Mouse (Mus musculus) olfactory bulb, adult 2 months (tissue): Measurements from ENCODE around the gene Pif1. TPM values are rescaled to one million over a fixed set of nuclear protein-coding genes. Genes with fewer than 3 reads are reported as not detected.

Experiments used
- H3K27ac ChIP-seq: fragments of 200-500 bp; 2 replicates; pipeline ENCODE4 v1.5.1; 2012; ENCODE audit warnings: low read depth, low read length; ENCODE audit not compliant: insufficient read depth
- H3K4me1 ChIP-seq: fragments of 200-500 bp; 2 replicates; pipeline ENCODE4 v1.6.1; 2012; ENCODE audit warnings: low read length; ENCODE audit not compliant: control insufficient read depth, insufficient read depth
- H3K4me3 ChIP-seq: fragments of 200-500 bp; 2 replicates; pipeline ENCODE4 v1.5.1; 2012; ENCODE audit warnings: mild to moderate bottlenecking, low read depth, low read length, moderate library complexity; ENCODE audit not compliant: insufficient read depth
- CTCF ChIP-seq: fragments of 200-500 bp; IDR thresholded peaks from 2 replicates; pipeline ENCODE4 v1.5.1; 2012; ENCODE audit warnings: low read depth, mild to moderate bottlenecking, low read length, moderate library complexity; ENCODE audit not compliant: insufficient read depth
- POLR2A ChIP-seq: fragments of 200-500 bp; IDR thresholded peaks from 2 replicates; pipeline ENCODE4 v1.6.1; 2012; ENCODE audit warnings: mild to moderate bottlenecking, low read depth, low read length, moderate library complexity; ENCODE audit not compliant: insufficient read depth
- WGBS: fragments of 180-500 bp; shearing (Covaris S2); methylation state at CpG from one replicate; pipeline ENCODE4 v1.1.7; 2018; 5-methylcytosine and 5-hydroxymethylcytosine counted together
- polyA plus RNA-seq: library from polyadenylated mRNA; stranded (reverse); fragments of >200 nt; gene quantifications from 2 replicates; pipeline ENCODE4 v1.2.4, GENCODE M21; 2012; ENCODE audit warnings: low replicate concordance; ENCODE audit not compliant: missing spikeins, insufficient read depth, insufficient read length

Pif1 gene
- polyA plus RNA-seq, 1 experiment = not detected

DNA sequence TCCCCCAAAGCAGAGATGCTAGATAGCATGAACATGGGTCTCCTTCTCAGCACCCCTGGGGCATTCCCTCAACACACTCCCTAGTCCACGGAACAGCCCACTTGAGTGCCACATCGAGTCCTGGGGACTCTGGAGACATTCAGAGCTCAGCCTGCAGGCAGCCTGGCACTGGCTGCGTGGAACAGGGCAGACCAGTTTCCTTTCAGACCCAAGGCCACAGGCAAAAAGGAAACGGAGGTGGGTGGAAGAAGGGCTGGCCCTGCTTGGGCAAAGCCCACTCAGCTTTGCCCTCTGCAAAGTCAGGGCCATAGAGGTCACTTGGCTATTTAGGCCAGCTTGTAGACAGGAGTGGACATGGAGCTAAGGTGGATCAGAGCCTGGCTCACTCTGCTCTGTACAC is 39.1 kb upstream of the Pif1 start:
- 68% methylated on average over 4 of the region's 4 CpGs for WGBS
- peaks cover 31% of the 10 kb centered on the region for H3K4me1 ChIP-seq
- H3K27ac ChIP-seq = no peak overlapping the region
- no peak overlapping the region for H3K4me3 ChIP-seq
- TF ChIP-seq POLR2A (no peak), CTCF (no peak)

DNA sequence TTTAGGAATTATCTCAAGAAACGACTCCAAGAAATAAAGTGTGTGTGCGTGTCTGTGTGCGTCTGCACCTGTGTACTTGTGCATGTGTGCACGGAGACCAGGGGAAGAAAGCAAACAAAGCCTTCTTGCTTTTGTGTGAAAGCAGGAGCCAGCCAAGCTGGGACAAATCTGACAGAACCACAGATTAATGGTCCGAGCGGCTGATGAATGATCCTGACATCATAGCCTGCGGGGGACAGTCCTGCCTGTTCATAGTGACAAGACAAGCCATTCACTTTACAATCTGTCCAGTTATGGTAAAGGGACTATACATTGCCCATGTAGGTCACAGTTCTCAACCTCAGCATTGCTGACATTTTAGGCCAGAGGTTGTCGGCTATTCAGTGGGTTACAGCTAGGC is 38.6 kb upstream of the Pif1 start:
- WGBS = 78% methylated on average over 8 of the region's 8 CpGs
- no peak for TF ChIP-seq CTCF
- no peak for TF ChIP-seq POLR2A
- Histone ChIP-seq H3K27ac (no peak overlapping the region), H3K4me3 (no peak overlapping the region), H3K4me1 (peaks cover 31% of the 10 kb centered on the region)

DNA sequence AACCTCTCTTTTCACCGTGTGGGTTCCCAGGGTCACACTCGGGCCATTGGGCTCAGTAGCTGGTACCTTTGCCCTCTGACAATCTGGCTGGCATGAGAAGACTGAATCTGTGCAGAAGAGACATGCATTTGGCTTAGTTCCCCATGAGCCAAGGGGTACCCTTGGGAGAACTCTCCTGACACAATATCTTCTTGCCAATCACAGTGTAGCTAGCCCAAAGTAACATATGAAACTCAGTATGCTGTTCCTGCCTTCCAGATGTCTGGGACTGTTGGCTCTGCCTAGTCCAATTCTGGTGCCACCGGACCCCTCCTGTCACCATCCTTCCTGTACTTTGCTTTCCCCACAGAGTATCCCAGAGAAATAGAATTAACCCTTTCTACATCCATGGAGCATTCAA is 37.8 kb upstream of the Pif1 start:
- WGBS = 68% methylated on average over 3 of the region's 3 CpGs
- Histone ChIP-seq H3K4me1 (peaks cover 31% of the 10 kb centered on the region), H3K4me3 (no peak overlapping the region), H3K27ac (no peak overlapping the region)
- TF ChIP-seq CTCF (no peak), POLR2A (no peak)

DNA sequence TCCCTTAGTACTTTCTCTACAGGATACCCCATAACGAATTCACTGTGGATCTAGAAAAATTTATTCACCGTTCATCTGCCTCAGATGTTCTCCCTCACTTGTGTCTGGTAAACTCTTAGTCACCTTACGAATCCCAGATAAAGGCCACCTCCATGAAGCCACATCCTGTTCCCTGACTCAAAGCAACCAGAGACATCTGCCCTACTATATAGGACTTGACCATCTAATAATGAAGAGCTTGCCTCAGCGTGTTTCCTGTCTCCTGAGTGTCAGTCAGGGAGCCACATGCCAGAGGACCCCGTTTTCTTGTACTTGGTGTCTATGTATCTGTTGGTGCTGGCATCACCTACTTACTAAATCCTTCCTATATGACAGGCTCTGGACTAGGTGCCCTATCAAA is 37.3 kb upstream of the Pif1 start:
- no peak for TF ChIP-seq POLR2A
- TF ChIP-seq CTCF = no peak
- peaks cover 35% of the 10 kb centered on the region for H3K4me1 ChIP-seq
- 81% methylated on average over 5 of the region's 5 CpGs for WGBS
- H3K4me3 ChIP-seq = no peak overlapping the region
- no peak overlapping the region for H3K27ac ChIP-seq

DNA sequence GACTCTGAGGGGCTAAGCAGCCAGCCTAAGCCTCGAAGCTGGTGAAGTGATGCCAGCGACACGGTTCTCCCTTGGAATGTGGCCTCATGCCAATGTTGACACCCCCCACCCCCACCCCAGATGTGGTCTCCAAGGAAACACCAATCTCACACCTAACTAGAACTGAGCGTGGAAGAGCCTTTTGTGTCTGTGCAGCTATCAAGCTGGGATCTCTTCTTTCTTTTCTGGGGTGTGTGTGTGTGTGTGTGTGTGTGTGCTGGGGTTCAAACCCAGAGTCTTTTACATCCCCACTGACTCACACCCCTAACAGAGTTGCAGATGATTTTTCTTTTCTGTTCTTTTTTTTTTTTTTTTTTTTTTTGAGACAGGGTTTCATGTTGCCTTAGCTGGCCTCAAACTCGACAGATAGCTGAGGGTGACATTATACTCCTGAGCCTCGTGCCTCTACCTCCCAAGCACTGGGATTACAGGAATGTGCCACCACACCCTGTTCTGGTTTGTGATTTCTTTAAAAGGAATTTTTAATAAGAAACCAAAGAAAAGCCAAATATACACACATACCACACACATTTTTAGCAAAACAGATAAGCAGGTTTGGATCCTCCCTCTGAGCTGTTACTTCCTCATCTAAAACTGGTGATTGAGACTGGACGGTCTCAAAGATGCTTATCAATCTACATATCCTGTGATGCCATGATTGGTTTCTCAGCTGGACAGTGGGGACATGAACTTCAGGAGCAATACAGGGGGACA is 36.7 kb upstream of the Pif1 start:
- Histone ChIP-seq H3K4me1 (peaks cover 39% of the 10 kb centered on the region), H3K27ac (peak overlapping the region; percentile 76), H3K4me3 (no peak overlapping the region)
- TF ChIP-seq POLR2A (no peak), CTCF (no peak)
- WGBS = 27% methylated on average over 7 of the region's 7 CpGs

DNA sequence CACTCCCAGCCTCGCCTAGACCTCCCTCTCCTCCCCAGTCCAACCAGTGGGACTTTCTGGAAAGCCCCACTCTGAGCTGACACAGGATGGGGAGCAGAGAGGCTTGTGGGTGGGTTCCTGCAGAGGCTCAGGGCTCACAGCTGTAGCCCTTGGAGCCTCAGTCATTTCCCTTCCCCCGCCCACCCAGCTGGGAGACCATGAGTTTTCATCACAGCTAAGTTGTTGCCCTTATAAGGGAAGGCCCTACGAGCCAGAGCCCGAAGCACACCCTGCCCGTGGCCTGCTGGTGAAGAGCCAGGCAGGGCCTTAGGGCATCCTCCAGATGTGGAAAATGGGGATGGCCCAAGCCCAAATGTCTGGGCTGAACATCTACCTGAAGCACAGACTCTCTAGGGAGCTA is 35.9 kb upstream of the Pif1 start:
- TF ChIP-seq POLR2A (no peak), CTCF (no peak)
- no peak overlapping the region for H3K4me3 ChIP-seq
- peak overlapping the region; percentile 76 for H3K27ac ChIP-seq
- 28% methylated on average over 5 of the region's 5 CpGs for WGBS
- peaks cover 35% of the 10 kb centered on the region for H3K4me1 ChIP-seq

DNA sequence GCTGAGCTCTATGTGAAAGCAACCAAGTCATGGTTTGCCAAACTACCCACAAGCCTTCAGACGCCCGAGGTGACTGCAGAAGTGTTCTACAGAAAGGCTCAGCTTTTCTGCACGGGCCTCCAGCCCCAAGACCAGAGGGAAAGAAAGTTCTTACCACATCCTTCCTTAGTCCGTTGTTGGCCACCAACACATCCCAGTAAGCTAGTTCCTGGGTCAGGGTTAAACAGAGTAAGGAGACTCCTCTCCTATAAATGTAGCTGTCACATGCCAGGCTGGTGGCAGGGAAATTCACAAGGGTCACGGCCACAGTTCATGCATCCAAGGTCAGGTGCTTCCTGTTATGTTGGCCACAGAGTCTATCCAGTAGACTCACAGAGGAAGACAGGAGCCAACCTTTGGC is 34.8 kb upstream of the Pif1 start:
- 91% methylated on average over 5 of the region's 5 CpGs for WGBS
- Histone ChIP-seq H3K4me1 (peaks cover 33% of the 10 kb centered on the region), H3K4me3 (no peak overlapping the region), H3K27ac (no peak overlapping the region)
- TF ChIP-seq CTCF (no peak), POLR2A (no peak)

DNA sequence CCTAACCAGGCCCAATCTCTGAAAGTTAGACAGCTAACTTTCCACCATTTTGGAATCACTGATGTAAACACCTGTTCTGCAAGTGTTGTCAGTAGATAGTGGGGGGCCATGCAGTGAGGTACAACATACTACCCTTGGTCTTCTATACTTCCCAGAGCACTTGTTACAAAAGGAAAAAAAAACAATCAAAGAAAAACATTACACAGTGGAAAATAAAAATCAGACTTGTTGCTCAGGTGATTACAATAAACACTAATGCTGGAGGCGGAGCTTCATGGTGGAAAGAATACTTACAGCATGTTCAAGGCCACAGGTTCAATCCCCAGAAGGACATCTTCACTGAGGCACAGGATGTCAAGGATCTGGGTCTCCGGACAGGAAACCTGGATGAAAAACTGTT is 34.2 kb upstream of the Pif1 start:
- no peak overlapping the region for H3K27ac ChIP-seq
- peaks cover 31% of the 10 kb centered on the region for H3K4me1 ChIP-seq
- TF ChIP-seq POLR2A (no peak), CTCF (no peak)
- 98% methylated on average over 2 of the region's 2 CpGs for WGBS
- H3K4me3 ChIP-seq = no peak overlapping the region

DNA sequence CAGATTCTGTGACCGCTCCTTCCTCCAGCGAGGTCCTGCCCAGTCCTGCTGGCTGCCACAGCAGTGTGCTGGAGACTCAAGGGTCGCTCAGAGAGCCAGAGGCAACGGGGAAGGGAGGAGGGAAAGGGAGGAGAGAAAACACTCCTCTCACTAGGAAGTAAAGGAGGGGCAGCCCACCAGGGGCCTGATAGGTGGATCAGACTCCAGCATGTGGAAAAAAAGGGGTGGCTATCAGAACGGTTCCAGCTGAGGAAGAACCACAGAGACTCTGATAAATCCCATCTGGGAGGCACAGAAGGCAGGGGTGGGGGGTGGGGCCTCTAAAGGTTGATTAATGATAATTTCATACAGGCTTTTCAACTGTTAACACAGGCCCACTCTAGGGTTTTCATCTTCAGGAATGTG is 32.0 kb upstream of the Pif1 start:
- TF ChIP-seq CTCF (no peak), POLR2A (no peak)
- whole genome bisulfite sequencing = 40% methylated on average over 5 of the region's 5 CpGs
- no peak overlapping the region for H3K27ac ChIP-seq
- H3K4me1 ChIP-seq = peaks cover 26% of the 10 kb centered on the region
- no peak overlapping the region for H3K4me3 ChIP-seq

DNA sequence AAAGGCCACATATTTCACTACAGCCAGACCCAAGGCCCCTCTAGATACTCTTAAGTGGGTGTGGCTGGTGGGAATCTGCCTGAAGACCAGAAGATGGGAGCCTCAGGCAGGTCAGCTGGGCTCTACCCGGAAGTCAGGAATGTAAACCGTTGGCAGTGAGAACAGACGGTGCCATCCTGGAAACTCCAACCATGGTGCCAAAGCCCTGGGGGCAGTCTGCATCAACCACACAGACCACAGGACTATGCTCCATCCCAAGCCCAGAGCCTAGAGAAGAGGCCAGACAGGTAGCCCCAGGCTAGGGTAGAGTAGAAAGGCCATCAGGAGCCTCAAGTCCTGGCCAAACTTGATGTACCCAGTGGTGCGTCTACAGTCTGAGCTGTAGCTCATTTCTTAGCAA is 31.3 kb upstream of the Pif1 start:
- Histone ChIP-seq H3K27ac (no peak overlapping the region), H3K4me1 (peaks cover 26% of the 10 kb centered on the region), H3K4me3 (no peak overlapping the region)
- WGBS = 97% methylated on average over 4 of the region's 4 CpGs
- TF ChIP-seq CTCF (no peak), POLR2A (no peak)
